ENCODE assay signal across 27 mouse cellular contexts in genomic region chr7:53109265-53109855, GRCm38 (mm10).
A peak's percentile ranks its signal among the peaks of the same experiment; 100 is the strongest.
DNase-seq lines count a peak whose midpoint lies in the region; ATAC-seq lines count a peak whose summit lies in the region.
"Had no signal": no experiment of that assay in that cellular context is flagged by ENCODE, and none has a peak within 500 bp of the region (broad histone marks: within the 10 kb centered on the region; RNA-seq: fewer than 3 reads in every experiment).

No protein-coding gene starts in this region.

- H3K27me3 ChIP-seq in forebrain, embryonic 14.5 days (replicated peaks; ENCODE audit: control insufficient read depth, insufficient read depth, low read length), result no peaks in the 10 kb centered on the region
- H3K27me3 ChIP-seq in forebrain, embryonic 12.5 days, result no peaks in the 10 kb centered on the region
- no peaks in the 10 kb centered on the region for H3K27me3 ChIP-seq in midbrain, embryonic 13.5 days
- no peaks in the 10 kb centered on the region for H3K27me3 ChIP-seq in midbrain, embryonic 15.5 days (replicated peaks)
- H3K27me3 ChIP-seq in forebrain, embryonic 16.5 days (replicated peaks; ENCODE audit: control insufficient read depth, insufficient read depth, low read length), result no peaks in the 10 kb centered on the region
- H3K27me3 ChIP-seq: CH12.LX; embryonic facial prominence, embryonic 12.5 days; embryonic facial prominence, embryonic 15.5 days; Patski had no signal

- WGBS in forebrain, embryonic 14.5 days, result 61% methylated on average over 2 of the region's 2 CpGs
- WGBS in forebrain, embryonic 12.5 days, result 72% methylated on average over 2 of the region's 2 CpGs
- 57% methylated on average over 2 of the region's 2 CpGs for WGBS in midbrain, embryonic 13.5 days
- WGBS in midbrain, embryonic 15.5 days, result 57% methylated on average over 2 of the region's 2 CpGs
- WGBS in forebrain, embryonic 16.5 days, result 46% methylated on average over 2 of the region's 2 CpGs

- H3K36me3 ChIP-seq in forebrain, embryonic 14.5 days (ENCODE audit: control insufficient read depth, insufficient read depth, low read length), result no peaks in the 10 kb centered on the region
- no peaks in the 10 kb centered on the region for H3K36me3 ChIP-seq in forebrain, embryonic 12.5 days (replicated peaks)
- H3K36me3 ChIP-seq in midbrain, embryonic 13.5 days, result no peaks in the 10 kb centered on the region
- no peaks in the 10 kb centered on the region for H3K36me3 ChIP-seq in midbrain, embryonic 15.5 days (replicated peaks)
- H3K36me3 ChIP-seq in forebrain, embryonic 16.5 days (ENCODE audit: control insufficient read depth, insufficient read depth), result no peaks in the 10 kb centered on the region
- H3K36me3 ChIP-seq: embryonic facial prominence, embryonic 12.5 days; embryonic facial prominence, embryonic 15.5 days; G1E had no signal

- H3K9me3 ChIP-seq in forebrain, embryonic 14.5 days (replicated peaks; ENCODE audit: control insufficient read depth, low read length), result no peaks in the 10 kb centered on the region
- no peaks in the 10 kb centered on the region for H3K9me3 ChIP-seq in forebrain, embryonic 12.5 days
- H3K9me3 ChIP-seq in midbrain, embryonic 13.5 days, result no peaks in the 10 kb centered on the region
- H3K9me3 ChIP-seq in midbrain, embryonic 15.5 days, result no peaks in the 10 kb centered on the region
- H3K9me3 ChIP-seq in forebrain, embryonic 16.5 days (ENCODE audit: control insufficient read depth, low read length), result no peaks in the 10 kb centered on the region
- H3K9me3 ChIP-seq: embryonic facial prominence, embryonic 12.5 days; embryonic facial prominence, embryonic 15.5 days; G1E had no signal

- no peak overlapping the region for H3K9ac ChIP-seq in forebrain, embryonic 14.5 days (ENCODE audit: low read length)
- no peak overlapping the region for H3K9ac ChIP-seq in forebrain, embryonic 12.5 days
- H3K9ac ChIP-seq in midbrain, embryonic 13.5 days (replicated peaks), result no peak overlapping the region
- no peak overlapping the region for H3K9ac ChIP-seq in midbrain, embryonic 15.5 days
- H3K9ac ChIP-seq in forebrain, embryonic 16.5 days (replicated peaks; ENCODE audit: low read depth, low read length), result no peak overlapping the region
- H3K9ac ChIP-seq: embryonic facial prominence, embryonic 12.5 days; embryonic facial prominence, embryonic 15.5 days; hindbrain, embryonic 14.5 days had no signal

- H3K27ac ChIP-seq in forebrain, embryonic 14.5 days (ENCODE audit: low read depth, low read length), result no peak overlapping the region
- H3K27ac ChIP-seq in forebrain, embryonic 12.5 days, result no peak overlapping the region
- no peak overlapping the region for H3K27ac ChIP-seq in midbrain, embryonic 13.5 days
- H3K27ac ChIP-seq in midbrain, embryonic 15.5 days, result no peak overlapping the region
- H3K27ac ChIP-seq in forebrain, embryonic 16.5 days (ENCODE audit: low read length), result no peak overlapping the region
- H3K27ac ChIP-seq: embryonic facial prominence, embryonic 12.5 days; embryonic facial prominence, embryonic 15.5 days; gastrocnemius, adult 2 months; hindbrain, embryonic 14.5 days; hindbrain, postnatal 0 days had no signal

- DNase-seq in forebrain, embryonic 14.5 days (ENCODE audit: low spot score), result peak; percentile 53
- no peak for DNase-seq in lung, adult 18-20 months
- DNase-seq: adrenal gland, postnatal 10 days; adrenal gland, postnatal 36 days; B cell, adult 2 months; cerebellum, adult 11 months; cerebellum, adult 2 months; cerebellum, adult 9-11 months; cerebellum, postnatal 25 days; gastrocnemius, adult 2 months; gastrocnemius, postnatal 14 days; heart, adult 11 months; kidney, adult 18-20 months had no signal

- ATAC-seq in forebrain, embryonic 14.5 days, result peak; percentile 68; the same call in 1 of the 2 replicates
- no peak for ATAC-seq in forebrain, embryonic 12.5 days (ENCODE audit: low FRiP score)
- peak; percentile 67; the same call in 1 of the 2 replicates for ATAC-seq in midbrain, embryonic 13.5 days
- ATAC-seq in midbrain, embryonic 15.5 days (replicated peaks), result no peak; the same call in 1 of the 2 replicates
- ATAC-seq in forebrain, embryonic 16.5 days, result peak; percentile 86
- ATAC-seq: hindbrain, postnatal 0 days; inflammation-experienced regulatory T-cells, adult 6 months; intestine, embryonic 16.5 days; Patski had no signal

- no peak overlapping the region for H3K4me3 ChIP-seq in forebrain, embryonic 14.5 days (ENCODE audit: low read depth, low read length)
- H3K4me3 ChIP-seq in forebrain, embryonic 12.5 days (replicated peaks), result no peak overlapping the region
- H3K4me3 ChIP-seq in midbrain, embryonic 13.5 days (replicated peaks), result no peak overlapping the region
- no peak overlapping the region for H3K4me3 ChIP-seq in midbrain, embryonic 15.5 days
- no peak overlapping the region for H3K4me3 ChIP-seq in forebrain, embryonic 16.5 days (replicated peaks; ENCODE audit: low read length)
- H3K4me3 ChIP-seq: embryonic facial prominence, embryonic 12.5 days; embryonic facial prominence, embryonic 15.5 days; gastrocnemius, adult 2 months had no signal

- H3K4me2 ChIP-seq in forebrain, embryonic 14.5 days (ENCODE audit: low read length), result no peak overlapping the region
- no peak overlapping the region for H3K4me2 ChIP-seq in forebrain, embryonic 12.5 days
- H3K4me2 ChIP-seq in midbrain, embryonic 13.5 days (replicated peaks), result no peak overlapping the region
- no peak overlapping the region for H3K4me2 ChIP-seq in midbrain, embryonic 15.5 days
- no peak overlapping the region for H3K4me2 ChIP-seq in forebrain, embryonic 16.5 days (ENCODE audit: low read length)
- H3K4me2 ChIP-seq: embryonic facial prominence, embryonic 12.5 days; embryonic facial prominence, embryonic 15.5 days; heart, embryonic 11.5 days; hindbrain, embryonic 14.5 days had no signal

- no peaks in the 10 kb centered on the region for H3K4me1 ChIP-seq in forebrain, embryonic 14.5 days (ENCODE audit: control insufficient read depth, insufficient read depth, low read length)
- H3K4me1 ChIP-seq in forebrain, embryonic 12.5 days, result no peaks in the 10 kb centered on the region
- no peaks in the 10 kb centered on the region for H3K4me1 ChIP-seq in midbrain, embryonic 13.5 days (replicated peaks)
- no peaks in the 10 kb centered on the region for H3K4me1 ChIP-seq in midbrain, embryonic 15.5 days
- H3K4me1 ChIP-seq in forebrain, embryonic 16.5 days (replicated peaks; ENCODE audit: control insufficient read depth, insufficient read depth, low read length), result no peaks in the 10 kb centered on the region
- H3K4me1 ChIP-seq: embryonic facial prominence, embryonic 12.5 days; embryonic facial prominence, embryonic 15.5 days had no signal

Comparison
In these comparisons a context has a peak if more than half of its experiments do, and no peak if none do; other contexts are left out.
1. ATAC-seq: peak in forebrain, embryonic 14.5 days (single experiment), midbrain, embryonic 13.5 days (single experiment) and forebrain, embryonic 16.5 days (single experiment); none in forebrain, embryonic 12.5 days (single experiment) and midbrain, embryonic 15.5 days (single experiment).